In genomic region chr16:91648220-91648550, GRCm38 (mm10) we compare ENCODE assay signal across 8 mouse cellular contexts. TPM values are rescaled to one million over a fixed set of nuclear protein-coding genes. Genes with fewer than 3 reads are reported as not detected.
DNase-seq lines count a peak whose midpoint lies in the region; ATAC-seq and TF ChIP-seq lines count a peak whose summit lies in the region.

No protein-coding gene starts in this region.

- TF ChIP-seq CTCF in lung, postnatal 0 days (IDR thresholded peaks at IDR 0.05): no peak

- H3K9me3 ChIP-seq in forebrain, embryonic 10.5 days: no peaks in the 10 kb centered on the region
- H3K9me3 ChIP-seq in lung, postnatal 0 days (ENCODE audit: low read length): no peaks in the 10 kb centered on the region

- H3K4me2 ChIP-seq in lung, postnatal 0 days (replicated peaks; ENCODE audit: low read depth, low read length): peak overlapping the region; percentile 56

- intact Hi-C loops in heart, postnatal 10 days (cut with DNase I): loop anchor here (5.0 kb wide), 1 partner anchor 51 kb away; the partner anchor contains the start of gene Tmem50b

- WGBS in forebrain, embryonic 10.5 days: under 1% methylated on average over 23 of the region's 25 CpGs
- WGBS in lung, postnatal 0 days: 0% methylated on average over 25 of the region's 25 CpGs

- peak overlapping the region; percentile 90 for H3K9ac ChIP-seq in lung, postnatal 0 days (replicated peaks; ENCODE audit: low read depth)

- H3K27me3 ChIP-seq in forebrain, embryonic 10.5 days (ENCODE audit: poor library complexity, severe bottlenecking): no peaks in the 10 kb centered on the region
- H3K27me3 ChIP-seq in lung, postnatal 0 days (replicated peaks; ENCODE audit: insufficient read depth, low read length): no peaks in the 10 kb centered on the region

- peak; percentile 62 for ATAC-seq in lung, postnatal 0 days

- peak overlapping the region; percentile 71 for H3K4me3 ChIP-seq in brown adipose tissue, adult 24 weeks (ENCODE audit: insufficient read depth, low read depth, low read length)
- peak overlapping the region; percentile 87 for H3K4me3 ChIP-seq in forebrain, embryonic 10.5 days
- H3K4me3 ChIP-seq in lung, postnatal 0 days (ENCODE audit: low read depth, low read length): peak overlapping the region; percentile 78

- no peaks in the 10 kb centered on the region; the same call in 1 of the 2 replicates for H3K4me1 ChIP-seq in brown adipose tissue, adult 24 weeks (ENCODE audit: control insufficient read depth, insufficient read depth, insufficient read length, low read length)
- H3K4me1 ChIP-seq in forebrain, embryonic 10.5 days: peaks cover 33% of the 10 kb centered on the region
- peaks cover 9% of the 10 kb centered on the region; the same call in 1 of the 2 replicates for H3K4me1 ChIP-seq in lung, postnatal 0 days (ENCODE audit: insufficient read depth, low read depth, low read length)

- peak; percentile 66 for DNase-seq in ES-CJ7 (ENCODE audit: low read depth, low spot score)
- peak; percentile 85 for DNase-seq in forebrain, embryonic 10.5 days (ENCODE audit: extremely low spot score, low spot score)
- peak; percentile 90 to 91 for DNase-seq in heart, postnatal 10 days
- DNase-seq in layer of hippocampus, adult 8-10 months (ENCODE audit: low spot score in 2 of 2): peak; percentile 45 to 63
- DNase-seq in lung, postnatal 0 days (ENCODE audit: low spot score): peak; percentile 79
- DNase-seq in retina, embryonic 14.5 days (ENCODE audit: low spot score): peak; percentile 81
- DNase-seq in urinary bladder, adult 18-20 months (ENCODE audit: low spot score in 2 of 2): peak; percentile 72 to 78

- peak overlapping the region; percentile 96 for H3K27ac ChIP-seq in brown adipose tissue, adult 24 weeks (replicated peaks; ENCODE audit: low read depth, low read length)
- H3K27ac ChIP-seq in forebrain, embryonic 10.5 days: peak overlapping the region; percentile 99
- H3K27ac ChIP-seq in lung, postnatal 0 days (ENCODE audit: low read length): peak overlapping the region; percentile 100

- H3K36me3 ChIP-seq in forebrain, embryonic 10.5 days (replicated peaks): peaks cover 33% of the 10 kb centered on the region
- peaks cover 8% of the 10 kb centered on the region; the same call in 1 of the 2 replicates for H3K36me3 ChIP-seq in lung, postnatal 0 days (ENCODE audit: insufficient read depth, low read length)

- TF ChIP-seq EP300 in lung, postnatal 0 days (IDR thresholded peaks at IDR 0.05): no peak; the same call in 1 of the 2 replicates

RNA-seq across cellular contexts. Expression of gene Son, which starts 0.9 kb away (rescaled TPM):
- polyA plus RNA-seq in brown adipose tissue, adult 24 weeks (2012; ENCODE audit: insufficient read depth, insufficient read length, missing spikeins): 59.0 and 88.7 TPM in 2 replicates
- polyA plus RNA-seq in forebrain, embryonic 10.5 days (2016; fragmentation: Nextera tagmentation; extraction: Ambion mirVana): 110 and 111 TPM in 2 replicates
- 100 to 1,000 TPM; 201 to 204 TPM for total RNA-seq in heart, postnatal 10 days (2021)
- 100 to 1,000 TPM; 240 to 273 (median 257) TPM for total RNA-seq in layer of hippocampus, adult 8-10 months (2022)
- polyA plus RNA-seq in lung, postnatal 0 days (2015; fragmentation: Nextera tagmentation; extraction: Ambion mirVana): 132 and 143 TPM in 2 replicates

RNA-seq across cellular contexts. Expression of gene Gart, which starts 1.4 kb away (rescaled TPM):
- polyA plus RNA-seq in brown adipose tissue, adult 24 weeks (2012; ENCODE audit: insufficient read depth, insufficient read length, missing spikeins): 46.7 and 51.5 TPM in 2 replicates
- polyA plus RNA-seq in forebrain, embryonic 10.5 days (2016; fragmentation: Nextera tagmentation; extraction: Ambion mirVana): 204 and 211 TPM in 2 replicates
- total RNA-seq in heart, postnatal 10 days (2021): 10 to 100 TPM; 56.2 to 63.4 TPM
- total RNA-seq in layer of hippocampus, adult 8-10 months (2022): 10 to 100 TPM; 51.4 to 67.0 (median 56.2) TPM
- 27.3 and 30.9 TPM in 2 replicates for polyA plus RNA-seq in lung, postnatal 0 days (2015; fragmentation: Nextera tagmentation; extraction: Ambion mirVana)

RNA-seq across cellular contexts. Expression of gene Dnajc28, which starts 29.4 kb away (rescaled TPM):
- 20.4 and 32.7 TPM in 2 replicates for polyA plus RNA-seq in brown adipose tissue, adult 24 weeks (2012; ENCODE audit: insufficient read depth, insufficient read length, missing spikeins)
- 2.9 and 4.0 TPM in 2 replicates for polyA plus RNA-seq in forebrain, embryonic 10.5 days (2016; fragmentation: Nextera tagmentation; extraction: Ambion mirVana)
- 10 to 100 TPM in 1 of 2 experiments, 1 to 10 TPM in 1; 9.5 to 11.7 TPM for total RNA-seq in heart, postnatal 10 days (2021)
- total RNA-seq in layer of hippocampus, adult 8-10 months (2022): 10 to 100 TPM in 1 of 4 experiments, 1 to 10 TPM in 3; 7.6 to 13.5 (median 8.8) TPM
- polyA plus RNA-seq in lung, postnatal 0 days (2015; fragmentation: Nextera tagmentation; extraction: Ambion mirVana): 6.1 and 6.2 TPM in 2 replicates

RNA-seq across cellular contexts. Expression of gene Donson, which starts 40.4 kb away (rescaled TPM):
- 0.96 and 4.1 TPM in 2 replicates for polyA plus RNA-seq in brown adipose tissue, adult 24 weeks (2012; ENCODE audit: insufficient read depth, insufficient read length, missing spikeins)
- polyA plus RNA-seq in forebrain, embryonic 10.5 days (2016; fragmentation: Nextera tagmentation; extraction: Ambion mirVana): 34.3 and 38.1 TPM in 2 replicates
- 1 to 10 TPM; 5.1 to 9.8 TPM for total RNA-seq in heart, postnatal 10 days (2021)
- 10 to 100 TPM; 20.7 to 25.7 (median 22.6) TPM for total RNA-seq in layer of hippocampus, adult 8-10 months (2022)
- polyA plus RNA-seq in lung, postnatal 0 days (2015; fragmentation: Nextera tagmentation; extraction: Ambion mirVana): 6.0 and 8.0 TPM in 2 replicates

RNA-seq across cellular contexts. Expression of gene Tmem50b, which starts 50.6 kb away (rescaled TPM):
- 71.4 and 79.6 TPM in 2 replicates for polyA plus RNA-seq in brown adipose tissue, adult 24 weeks (2012; ENCODE audit: insufficient read depth, insufficient read length, missing spikeins)
- polyA plus RNA-seq in forebrain, embryonic 10.5 days (2016; fragmentation: Nextera tagmentation; extraction: Ambion mirVana): 32.7 and 33.8 TPM in 2 replicates
- 10 to 100 TPM; 46.9 to 55.3 TPM for total RNA-seq in heart, postnatal 10 days (2021)
- 100 to 1,000 TPM in 2 of 4 experiments, 10 to 100 TPM in 2; 78.8 to 108 (median 89.8) TPM for total RNA-seq in layer of hippocampus, adult 8-10 months (2022)
- polyA plus RNA-seq in lung, postnatal 0 days (2015; fragmentation: Nextera tagmentation; extraction: Ambion mirVana): 160 and 169 TPM in 2 replicates

Comparison
In these comparisons a context has a peak if more than half of its experiments do, and no peak if none do; other contexts are left out.
1. Peak in every context shown above with its lines: DNase-seq, ATAC-seq, H3K4me3 ChIP-seq and H3K27ac ChIP-seq.